Mouse (Mus musculus) spleen, postnatal 14 days (tissue): Measurements from ENCODE around the gene Atp6v0a1.

ENCODE experiments used
- DNase-seq, 2 experiments: peaks; one replicate each; pipeline ENCODE4 v3.0.0; 2021 to 2022; ENCODE audit warnings: low spot score in 2 of 2

Atp6v0a1 gene

DNA sequence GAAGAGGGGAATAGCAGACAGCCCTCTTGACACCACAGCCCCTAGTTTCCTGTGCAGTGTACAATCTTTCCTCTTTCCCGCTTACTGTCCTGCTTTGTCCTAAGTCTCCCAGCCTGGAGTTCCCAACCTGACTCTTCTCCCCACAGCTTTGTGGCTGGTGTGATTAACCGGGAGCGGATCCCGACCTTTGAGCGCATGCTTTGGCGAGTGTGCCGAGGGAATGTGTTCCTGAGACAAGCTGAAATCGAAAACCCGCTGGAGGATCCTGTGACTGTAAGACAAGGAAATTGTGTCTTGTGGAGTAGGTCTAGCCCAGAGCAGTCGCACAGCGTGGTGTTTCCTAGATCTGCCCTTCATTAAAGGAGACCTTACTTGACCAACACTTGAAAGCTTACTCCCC lies 17.9 kb downstream of the Atp6v0a1 start:
- no peak for DNase-seq

DNA sequence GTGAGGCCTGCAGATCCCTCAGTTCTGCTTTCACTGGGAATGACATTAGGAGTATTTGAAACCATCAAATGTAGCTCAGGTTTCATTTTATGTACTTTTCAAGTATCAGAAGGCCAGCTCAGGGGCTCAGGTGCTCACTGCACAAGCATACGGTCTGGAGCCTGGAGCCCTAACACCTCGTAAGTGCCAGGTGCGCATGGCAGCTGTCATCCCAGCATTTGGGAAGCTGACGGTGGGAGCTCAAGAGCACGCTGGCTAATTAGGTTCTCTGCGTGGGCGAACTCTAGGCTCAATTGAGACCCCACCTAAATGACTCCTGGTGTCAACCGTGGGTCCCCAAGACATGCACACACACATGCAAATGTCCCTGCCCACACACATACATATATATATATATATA lies 20.1 kb downstream of the Atp6v0a1 start:
- DNase-seq, result no peak

DNA sequence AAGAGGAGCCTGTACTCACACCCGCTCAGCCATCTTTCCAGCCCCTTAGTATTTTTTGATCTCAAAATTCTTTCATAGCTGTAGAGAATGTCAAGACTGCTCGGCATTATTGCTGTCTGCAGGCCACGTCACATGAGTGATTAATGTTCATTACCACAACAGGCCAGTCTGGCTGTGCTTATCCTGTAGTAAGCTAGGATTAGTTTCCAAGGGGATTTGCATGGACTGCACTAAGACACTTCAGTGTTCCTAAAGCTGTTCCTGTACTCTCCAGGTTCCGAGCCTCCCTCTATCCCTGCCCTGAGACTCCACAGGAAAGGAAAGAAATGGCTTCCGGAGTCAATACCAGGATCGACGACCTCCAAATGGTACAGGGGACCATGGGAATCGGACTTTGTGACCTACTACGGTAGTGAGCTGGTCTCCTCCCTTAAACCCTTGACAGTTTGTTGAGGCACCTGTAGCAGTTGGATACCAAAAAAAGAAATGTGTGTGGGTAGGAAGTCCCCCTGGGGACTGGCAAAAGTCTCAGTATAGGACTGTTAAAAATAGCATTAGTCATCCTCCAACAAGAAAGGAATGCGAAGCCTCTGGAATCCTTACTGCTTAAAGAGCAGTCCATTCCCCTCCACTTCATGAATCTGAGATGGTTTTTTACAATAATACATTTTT lies 21.0 kb downstream of the Atp6v0a1 start:
- no peak for DNase-seq

DNA sequence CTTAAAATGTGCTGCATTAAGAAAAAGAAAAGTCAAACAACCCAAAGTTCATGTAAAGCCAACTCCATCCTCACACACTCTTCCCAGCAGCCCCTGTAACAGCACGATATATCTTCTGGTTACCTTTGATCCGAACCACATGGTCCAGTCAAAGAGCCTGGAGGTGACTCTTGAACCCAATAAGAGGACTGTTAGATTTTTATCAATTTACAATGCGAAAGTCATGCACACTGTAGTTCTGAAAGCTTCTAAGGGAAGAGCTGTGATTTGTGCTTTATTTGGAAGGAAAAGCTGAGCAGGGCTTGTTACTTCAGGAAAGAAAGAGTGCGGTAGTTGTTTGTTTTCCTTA lies 21.5 kb downstream of the Atp6v0a1 start:
- DNase-seq, result no peak

DNA sequence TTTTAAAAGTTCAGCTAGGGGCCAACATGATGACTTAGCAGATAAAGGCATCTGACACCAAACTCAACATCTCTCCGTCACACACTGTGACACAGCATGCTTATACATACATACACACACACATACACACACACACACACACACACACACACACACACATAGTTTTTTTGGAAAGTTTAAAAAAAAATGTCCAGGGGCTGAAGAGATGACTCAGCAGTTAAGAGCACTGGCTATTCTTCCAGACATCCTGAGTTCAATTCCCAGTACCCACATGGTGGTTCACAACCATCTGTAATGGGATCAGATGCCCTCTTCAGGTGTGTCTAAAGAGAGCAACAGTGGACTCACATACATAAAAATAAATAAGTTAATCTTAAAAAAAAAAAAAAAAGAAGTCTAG lies 22.2 kb downstream of the Atp6v0a1 start:
- no peak for DNase-seq

DNA sequence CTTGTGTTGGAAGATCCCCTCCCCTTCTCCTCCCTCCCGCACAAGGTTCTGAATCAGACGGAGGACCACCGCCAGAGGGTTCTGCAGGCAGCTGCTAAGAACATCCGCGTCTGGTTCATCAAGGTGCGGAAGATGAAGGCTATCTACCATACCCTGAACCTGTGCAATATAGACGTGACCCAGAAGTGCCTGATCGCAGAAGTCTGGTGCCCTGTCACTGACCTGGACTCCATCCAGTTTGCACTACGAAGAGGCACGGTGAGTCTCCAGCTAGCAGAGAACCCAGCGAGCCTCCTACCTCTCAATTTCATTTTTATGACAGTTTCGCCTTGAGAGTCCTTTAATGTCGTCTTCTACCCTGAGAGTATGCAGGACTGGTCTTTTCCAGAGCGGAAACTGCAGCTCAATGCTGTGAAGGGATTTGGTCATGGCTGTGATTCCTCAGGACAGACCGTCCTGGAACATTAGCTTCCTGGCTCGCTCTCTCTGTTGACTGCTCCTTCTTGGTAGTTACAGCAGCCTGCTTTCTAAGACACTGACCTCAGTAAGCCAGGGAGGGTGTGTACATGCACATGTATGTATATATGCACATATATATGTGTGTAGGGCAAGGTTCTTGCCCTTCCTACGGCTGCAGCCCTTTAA lies 24.7 kb downstream of the Atp6v0a1 start:
- no peak for DNase-seq

DNA sequence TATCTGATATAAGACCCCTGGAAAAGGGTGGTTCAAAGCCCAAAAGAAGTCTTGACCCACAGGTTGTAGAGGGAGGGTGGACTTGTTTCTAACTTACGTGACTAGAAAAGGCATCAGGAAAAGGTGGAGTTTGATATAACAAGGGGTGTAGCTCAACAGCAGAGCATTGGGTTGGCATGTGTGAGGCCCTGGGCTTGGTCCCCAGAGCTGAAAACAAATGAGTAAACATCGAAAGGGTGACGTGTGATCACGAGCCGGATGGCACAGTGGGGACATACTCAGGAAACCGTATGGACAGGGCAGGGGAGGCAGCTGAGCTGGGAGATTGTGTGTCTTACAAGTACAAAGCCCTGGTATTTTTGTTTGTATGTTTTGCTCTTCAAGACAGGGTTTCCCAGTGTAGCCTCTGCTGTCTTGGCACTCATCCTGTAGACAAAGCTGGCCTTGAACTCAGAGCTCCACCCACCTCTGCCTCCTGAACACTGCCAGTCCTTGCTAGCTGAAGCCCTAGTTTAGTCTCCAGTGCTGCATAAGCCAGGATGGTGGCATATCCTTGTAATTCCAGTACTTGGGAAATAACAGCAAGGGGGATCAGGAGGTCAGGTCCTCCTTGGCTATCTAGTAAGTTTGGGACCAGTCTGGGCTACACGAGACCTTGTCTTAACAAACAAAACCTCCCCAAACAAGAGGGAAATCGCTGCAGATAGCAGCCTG lies 25.5 kb downstream of the Atp6v0a1 start:
- DNase-seq, result no peak

DNA sequence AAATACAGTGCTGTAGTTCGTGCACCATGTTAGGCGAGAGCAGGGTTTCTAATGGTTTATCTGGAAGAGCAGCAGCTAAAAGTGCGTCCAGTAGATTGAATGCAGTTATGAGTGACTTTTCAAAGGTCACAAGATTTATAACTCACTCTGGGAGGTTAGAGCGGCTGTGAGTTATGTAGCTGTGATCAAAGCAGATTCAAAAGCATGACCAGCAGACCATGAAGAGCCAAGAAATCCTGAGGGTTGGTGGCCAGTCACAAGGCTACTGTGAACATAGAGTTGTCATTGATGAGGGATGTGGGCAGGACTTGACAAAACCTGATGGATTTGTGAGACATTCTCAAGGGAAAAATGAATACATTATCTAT lies 26.1 kb downstream of the Atp6v0a1 start:
- DNase-seq, result no peak

DNA sequence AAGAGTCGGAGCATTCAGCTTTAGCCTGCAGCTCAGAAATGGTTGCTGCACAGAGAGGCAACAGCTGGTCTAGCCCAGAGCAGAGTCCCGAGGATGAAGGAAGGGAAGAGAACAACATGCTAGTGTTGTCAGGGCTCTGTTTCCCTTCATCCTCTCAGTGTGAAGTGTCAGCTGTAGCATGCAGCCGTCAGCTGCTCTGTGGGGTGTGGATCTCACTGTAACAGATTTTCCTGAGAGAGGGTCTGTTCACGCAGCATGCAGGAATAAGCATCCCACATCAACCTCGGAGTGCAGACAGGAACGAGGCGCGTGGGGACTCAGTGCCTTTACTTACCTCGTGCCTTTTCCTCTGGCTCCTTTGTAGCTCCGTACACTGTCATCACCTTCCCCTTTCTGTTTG lies 28.5 kb downstream of the Atp6v0a1 start:
- no peak for DNase-seq

DNA sequence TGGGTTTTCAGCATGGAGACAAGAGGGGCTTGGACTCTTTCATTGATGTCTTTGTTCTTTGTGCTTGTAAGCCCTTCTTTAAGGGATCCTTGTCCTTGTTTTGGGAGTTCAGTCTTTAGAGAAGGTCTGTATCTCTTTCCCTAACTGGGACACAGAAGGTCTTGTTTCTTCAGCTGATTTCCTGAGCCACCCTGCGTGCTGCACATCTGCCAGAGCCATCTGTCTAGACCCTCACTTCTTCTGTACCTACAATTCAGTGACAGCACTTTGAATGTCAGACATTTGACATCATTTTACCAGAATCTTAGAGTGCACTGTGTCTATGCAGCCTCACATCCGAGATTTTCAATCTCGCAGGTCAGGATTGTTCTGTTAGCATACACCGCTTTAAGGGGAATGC lies 36.6 kb downstream of the Atp6v0a1 start:
- no peak for DNase-seq

DNA sequence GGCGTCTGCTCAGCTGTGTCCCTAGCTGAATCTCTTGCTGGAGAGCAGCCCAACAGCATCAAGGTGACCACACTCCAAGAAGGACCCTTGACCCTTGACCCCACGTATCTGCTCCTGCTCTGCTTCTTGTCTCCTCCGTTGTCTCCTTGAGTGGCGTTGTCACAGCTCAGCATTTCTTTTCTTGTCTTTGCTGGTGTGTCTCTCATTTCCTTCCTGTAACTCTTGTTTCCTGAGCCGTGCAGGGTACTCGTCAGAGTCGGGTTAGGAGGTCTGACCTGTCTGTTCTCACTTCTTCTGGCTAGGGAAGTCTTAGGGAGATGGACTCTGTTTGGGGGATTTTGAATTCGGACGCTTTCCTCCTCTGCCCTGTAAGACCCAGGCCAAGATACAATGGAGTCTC lies 37.2 kb downstream of the Atp6v0a1 start:
- no peak for DNase-seq

DNA sequence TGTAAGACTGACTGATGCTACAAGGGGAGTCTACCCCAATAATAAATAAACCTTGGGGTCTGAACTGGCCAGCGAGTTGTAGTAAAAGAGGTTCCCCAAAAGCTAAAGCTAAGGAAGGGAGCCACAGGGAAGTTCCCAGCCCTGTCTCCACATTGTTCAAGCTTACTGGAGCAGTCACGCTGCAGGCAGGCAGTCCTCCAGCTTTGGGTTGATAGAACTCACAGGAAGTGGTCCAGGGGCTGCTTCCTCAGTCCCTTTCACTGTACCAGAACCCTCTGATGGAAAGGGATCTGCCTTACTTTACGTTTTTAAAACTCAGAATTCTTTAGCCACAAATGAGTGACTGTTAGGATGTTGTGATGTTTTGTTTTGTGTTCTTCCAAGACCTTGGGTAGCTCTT lies 38.2 kb downstream of the Atp6v0a1 start:
- DNase-seq, result no peak

DNA sequence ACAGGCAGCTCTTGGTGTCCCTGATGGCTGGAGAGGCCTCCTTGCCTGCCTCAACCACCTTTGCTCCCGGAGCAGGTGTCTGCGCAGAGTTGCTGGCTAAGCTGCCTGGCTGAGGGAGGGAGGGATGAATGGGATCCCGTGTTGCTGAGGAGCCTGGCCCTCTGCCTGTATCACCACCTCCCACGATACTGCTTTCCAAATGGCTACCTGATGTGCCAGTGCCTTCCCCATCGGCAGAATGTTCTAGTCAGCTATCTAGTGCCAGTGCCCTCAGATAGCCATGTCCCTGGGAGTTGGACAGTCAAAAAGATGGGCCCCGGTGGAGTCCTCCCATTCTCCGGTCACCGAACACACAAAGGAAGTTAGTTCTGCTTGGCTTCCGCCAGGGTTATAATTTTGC lies 41.1 kb downstream of the Atp6v0a1 start:
- no peak for DNase-seq

DNA sequence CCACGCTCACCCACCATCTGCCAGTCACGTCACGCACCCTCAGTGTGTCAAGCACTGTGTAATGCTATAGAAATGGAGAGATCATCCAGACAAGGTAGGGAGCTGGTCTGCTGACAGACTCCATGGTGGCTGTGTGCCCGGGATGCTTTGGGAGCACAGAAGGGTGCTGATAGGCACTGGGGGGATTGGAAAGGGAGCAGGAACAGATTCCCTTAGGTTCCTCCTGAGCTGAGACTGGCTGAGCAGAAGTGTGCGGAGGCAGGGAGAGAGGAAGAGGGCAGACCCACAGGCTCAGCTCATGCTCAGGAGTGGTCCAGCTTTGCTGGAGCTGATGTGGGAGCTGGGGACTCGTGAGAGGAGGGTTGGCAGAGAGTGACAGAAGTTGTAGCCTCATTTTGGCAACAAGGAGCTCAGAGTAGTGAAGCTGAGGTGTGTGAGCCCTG lies 41.8 kb downstream of the Atp6v0a1 start:
- DNase-seq, result no peak

DNA sequence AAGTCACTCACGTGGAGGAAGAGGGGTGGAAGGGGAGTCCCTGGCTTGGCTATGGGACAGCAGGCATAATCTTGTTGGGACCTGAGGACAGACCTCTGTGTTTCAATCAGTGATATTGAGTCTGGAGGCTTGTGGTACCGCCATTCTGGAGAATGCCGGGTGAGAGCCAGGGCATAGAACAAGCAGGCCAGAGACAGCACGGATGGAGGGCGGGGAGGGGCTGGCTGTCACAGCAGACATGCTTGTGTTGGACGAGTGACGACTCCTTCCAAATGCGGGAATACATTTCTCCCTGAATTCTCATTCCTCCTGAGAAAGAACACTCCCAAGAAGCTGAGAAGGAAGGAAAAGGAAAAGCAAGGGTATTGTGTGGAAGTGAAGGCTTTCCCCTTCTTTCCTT lies 42.4 kb downstream of the Atp6v0a1 start:
- no peak for DNase-seq

DNA sequence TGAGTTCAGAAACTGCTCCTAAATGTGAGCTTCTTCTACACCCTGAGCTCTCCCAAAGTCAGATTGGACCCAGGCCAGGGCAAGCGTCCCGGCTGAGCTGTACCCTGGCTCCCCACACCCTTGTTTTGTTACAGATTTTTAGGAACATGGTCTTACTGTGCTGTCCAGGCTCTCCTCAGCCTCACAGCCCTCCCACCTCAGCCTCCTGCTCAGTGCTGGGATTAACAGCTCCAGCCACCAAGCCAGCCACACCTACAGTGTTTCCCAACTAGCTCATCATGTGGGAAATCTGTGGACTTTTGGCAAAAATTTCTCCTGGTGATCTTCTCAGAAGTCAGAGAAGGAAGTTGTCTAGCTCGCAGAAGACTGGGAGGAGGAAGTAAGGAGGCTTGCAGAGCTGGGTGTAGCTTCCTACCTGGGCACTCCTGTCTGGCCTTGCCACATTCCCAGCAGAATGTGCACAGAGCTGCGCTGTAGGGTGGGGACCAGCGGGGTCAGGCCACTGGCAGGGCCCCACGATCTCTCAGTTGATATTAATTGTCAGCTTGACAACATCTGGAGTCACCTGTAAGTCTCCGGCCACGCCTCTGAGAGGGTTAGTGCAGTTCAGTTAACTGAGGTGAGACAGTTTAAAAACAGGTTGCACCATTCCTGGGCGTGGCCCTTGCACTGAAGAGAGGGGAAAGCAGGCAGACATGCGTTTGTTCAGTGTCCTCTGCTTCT lies 43.7 kb downstream of the Atp6v0a1 start:
- no peak for DNase-seq

DNA sequence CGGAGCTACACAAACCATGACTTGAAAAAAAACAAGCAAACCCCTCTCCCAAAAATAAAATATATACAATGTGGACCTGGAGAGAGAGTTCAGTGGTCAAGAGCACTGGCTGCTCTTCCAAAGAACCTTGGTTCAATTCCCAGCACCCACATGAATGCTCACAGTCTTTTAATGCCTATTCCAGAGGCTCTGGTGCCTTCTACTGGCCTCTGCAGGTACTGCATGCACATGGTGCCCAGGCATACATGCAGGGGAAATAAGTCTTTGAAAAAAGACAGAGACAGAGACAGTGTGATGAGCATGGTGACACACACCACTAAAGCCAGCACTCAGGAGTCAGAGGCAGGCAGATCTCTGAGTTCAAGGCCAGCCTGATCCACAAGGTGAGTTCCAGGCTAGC lies 44.7 kb downstream of the Atp6v0a1 start:
- peak in 1 of 2 experiments; percentile 37 for DNase-seq

DNA sequence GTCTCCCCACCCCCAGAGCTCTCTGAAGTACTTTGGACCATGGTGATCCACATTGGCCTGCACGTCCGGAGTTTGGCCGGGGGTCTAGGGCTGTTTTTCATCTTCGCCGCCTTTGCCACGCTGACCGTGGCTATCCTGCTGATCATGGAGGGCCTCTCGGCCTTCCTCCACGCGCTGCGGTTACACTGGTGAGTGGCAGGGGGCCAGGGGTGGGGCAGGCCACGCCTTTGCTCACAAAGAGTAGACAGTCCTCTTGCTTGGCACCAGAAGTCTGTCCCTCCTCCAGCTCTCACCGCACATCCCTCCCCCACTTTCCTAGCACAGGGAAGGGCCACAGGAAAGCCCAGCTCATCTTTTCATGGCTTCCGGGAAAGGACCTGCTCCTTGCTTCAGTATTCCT lies 46.2 kb downstream of the Atp6v0a1 start:
- no peak for DNase-seq

DNA sequence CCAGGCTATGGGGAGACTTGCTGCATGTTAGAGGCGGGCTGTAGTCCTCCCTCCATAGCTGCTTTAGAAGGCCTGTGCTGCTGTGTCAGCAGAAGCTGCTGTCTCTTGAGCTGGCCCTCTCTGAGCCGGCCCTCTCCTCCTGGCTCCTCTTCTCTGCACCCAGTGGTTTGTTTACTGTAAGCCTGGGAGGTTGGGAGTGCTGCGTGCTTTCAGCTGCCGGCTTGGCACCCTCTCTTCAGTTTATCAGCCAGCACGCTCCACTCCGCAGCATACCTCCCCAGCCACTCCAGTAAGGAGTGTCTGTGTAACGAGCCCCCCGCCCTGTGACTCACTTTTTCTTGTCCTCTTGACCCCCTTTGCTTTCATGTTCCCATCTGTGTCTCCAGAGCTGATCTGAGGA lies 47.6 kb downstream of the Atp6v0a1 start:
- no peak for DNase-seq

DNA sequence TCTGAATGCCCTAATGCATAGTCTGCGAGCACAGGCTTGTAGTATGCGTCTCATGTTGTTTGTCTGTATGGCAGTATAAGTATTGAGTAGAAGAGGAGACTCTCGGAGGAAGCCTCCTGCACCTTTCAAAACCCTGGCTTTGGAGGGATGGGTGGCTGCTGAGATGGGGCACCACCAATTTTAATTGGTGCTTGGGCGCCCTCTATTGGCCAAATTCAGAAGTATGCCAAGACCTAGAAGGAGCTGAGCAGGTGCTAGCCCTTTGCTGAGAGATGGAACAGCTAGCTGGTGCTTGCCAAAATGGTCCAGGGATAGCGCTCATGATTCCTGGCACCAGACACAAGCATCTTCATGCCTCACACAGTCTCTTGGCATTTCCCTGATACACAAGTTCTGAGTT lies 48.6 kb downstream of the Atp6v0a1 start:
- DNase-seq, result peak; percentile 75 to 91

DNA sequence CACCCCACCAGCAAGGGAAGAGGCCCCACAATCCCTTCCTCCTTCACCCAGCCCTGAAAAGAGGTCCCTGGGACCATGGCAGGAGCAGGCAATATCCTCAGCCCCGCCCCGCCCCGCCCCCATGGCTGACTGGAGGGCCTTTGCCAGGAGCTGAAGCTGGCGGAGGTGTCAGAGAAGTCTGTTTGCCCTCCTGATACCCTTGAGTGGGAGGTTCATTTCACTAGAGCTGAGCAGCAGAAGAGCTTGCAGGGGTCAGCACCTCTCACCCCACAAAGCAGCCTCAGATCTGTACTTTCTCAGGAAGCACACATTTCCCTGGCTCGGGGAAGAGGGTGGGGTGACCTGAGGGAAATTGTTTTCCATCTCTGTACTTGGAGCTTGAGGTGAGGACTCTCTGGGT lies 49.5 kb downstream of the Atp6v0a1 start:
- no peak for DNase-seq

DNA sequence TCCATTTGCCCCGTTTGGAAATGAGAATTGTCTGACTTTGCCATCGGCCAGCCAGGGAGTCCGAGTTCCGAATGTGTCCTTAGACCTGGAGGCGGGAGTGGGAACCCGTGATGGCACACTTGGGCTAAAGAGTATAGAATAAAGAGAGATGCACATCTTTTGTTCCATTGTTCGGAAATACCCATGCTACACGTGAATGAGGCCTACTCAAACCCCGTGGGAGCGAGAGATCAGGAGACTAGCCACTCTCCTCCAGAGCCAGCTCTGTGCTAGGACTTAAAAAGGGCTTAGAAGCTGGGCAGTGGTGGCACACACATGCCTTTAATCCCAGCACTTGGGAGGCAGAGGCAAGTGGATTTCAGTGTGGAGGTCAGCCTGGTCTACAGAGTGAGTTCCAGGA lies 50.2 kb downstream of the Atp6v0a1 start:
- DNase-seq, result no peak

DNA sequence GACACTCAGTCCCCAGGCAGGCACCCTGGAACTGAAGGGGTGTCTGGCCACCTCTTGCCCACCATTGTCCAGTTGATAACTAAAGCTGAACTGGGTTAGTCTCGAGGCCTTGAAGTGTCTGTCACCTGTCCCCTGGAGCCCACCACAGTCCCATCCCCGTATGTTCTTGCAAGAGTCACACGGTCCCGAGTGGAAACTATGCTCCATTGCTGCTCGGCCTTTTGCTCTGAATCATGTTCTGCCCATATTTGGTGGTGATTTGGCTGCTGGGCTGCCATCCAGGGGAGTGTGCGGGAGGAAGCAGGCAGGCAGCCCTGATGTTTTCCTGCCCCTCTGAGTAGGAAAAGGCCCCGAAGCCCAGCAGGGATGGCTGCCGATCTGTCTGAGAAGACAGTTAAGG lies 50.9 kb downstream of the Atp6v0a1 start:
- no peak for DNase-seq
